Mouse (Mus musculus) liver, adult (tissue): Measurements from ENCODE around the gene Rgs12.

ENCODE experiments used
- GATA4 ChIP-seq: IDR thresholded peaks from 2 replicates; pipeline ENCODE4 v1.6.1; 2014; ENCODE audit warnings: mild to moderate bottlenecking, low read length; ENCODE audit not compliant: insufficient replicate concordance

Gene Rgs12

GRCm38 (mm10) chr5:34922531-34922930 is 26.7 kb upstream of the Rgs12 start:
- no peak for TF ChIP-seq GATA4

- no peak for TF ChIP-seq GATA4
These were observed 25.3 kb upstream of the Rgs12 start for GRCm38 (mm10) chr5:34923920-34924319.

GRCm38 (mm10) chr5:34924519-34924918 is 24.7 kb upstream of the Rgs12 start:
- no peak for TF ChIP-seq GATA4

- TF ChIP-seq GATA4: no peak
These were observed 21.6 kb upstream of the Rgs12 start for GRCm38 (mm10) chr5:34927648-34928047.

GRCm38 (mm10) chr5:34930151-34930975 is 18.9 kb upstream of the Rgs12 start:
- TF ChIP-seq GATA4: no peak

DNA sequence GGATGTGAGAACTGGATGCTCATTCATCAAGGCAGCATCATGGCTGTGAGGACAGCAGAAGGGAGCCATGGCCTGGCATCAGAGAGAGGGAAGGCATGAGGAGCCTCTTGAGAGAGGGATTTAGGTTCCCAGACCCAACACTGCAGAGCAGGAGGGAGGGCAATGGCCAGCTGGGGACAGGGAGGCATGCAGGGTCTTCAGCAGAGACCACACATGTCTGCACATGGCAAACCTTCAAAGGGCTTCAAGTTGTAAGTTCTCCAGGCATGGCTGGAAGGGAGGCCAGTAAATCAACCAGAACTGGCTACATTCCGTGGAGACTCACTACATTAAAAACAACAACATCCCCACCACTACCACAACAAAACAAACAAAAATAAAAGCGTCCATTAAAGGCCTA is 18.2 kb upstream of the Rgs12 start:
- no peak for TF ChIP-seq GATA4

- no peak for TF ChIP-seq GATA4
These were observed 17.5 kb upstream of the Rgs12 start for GRCm38 (mm10) chr5:34931516-34932457.

GRCm38 (mm10) chr5:34932458-34932806 is 16.8 kb upstream of the Rgs12 start:
- TF ChIP-seq GATA4: no peak

GRCm38 (mm10) chr5:34933461-34933860 is 15.8 kb upstream of the Rgs12 start:
- TF ChIP-seq GATA4: no peak

DNA sequence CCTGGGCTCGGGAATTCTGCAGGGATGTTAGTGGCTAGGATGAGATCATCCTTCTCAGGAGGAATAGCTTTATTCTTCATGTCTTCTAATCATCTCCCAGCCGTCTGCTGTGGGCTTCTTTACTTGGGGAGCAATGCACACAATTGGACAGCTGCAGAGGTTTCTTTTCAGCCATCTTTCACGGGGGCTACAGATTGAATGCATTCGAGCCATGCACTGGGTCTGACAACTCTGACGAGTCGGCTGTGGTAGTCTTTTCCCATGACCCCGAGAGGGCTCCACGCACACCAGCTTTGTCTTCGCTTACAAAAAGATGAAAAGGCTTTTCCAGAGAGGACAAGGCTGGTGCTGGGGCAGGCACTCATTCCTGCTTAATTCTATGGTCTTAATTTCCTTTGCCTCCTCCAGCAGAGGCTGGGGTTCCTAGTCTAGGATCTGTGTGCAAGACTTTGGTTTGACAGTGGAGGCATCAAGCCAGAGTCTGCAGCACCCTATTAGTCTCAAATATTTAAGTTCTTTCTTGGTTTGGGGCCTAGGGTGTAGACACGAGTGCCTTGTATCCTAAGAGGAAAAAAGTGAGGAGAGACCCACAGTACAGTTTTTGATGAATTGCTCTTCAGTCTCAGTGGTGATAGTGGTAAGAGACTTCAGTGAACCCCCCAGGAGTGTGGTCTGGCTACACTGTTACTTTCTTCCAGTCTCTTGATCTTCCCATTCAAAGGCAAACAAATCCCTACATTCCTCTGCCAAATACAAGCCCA is 7.4 kb upstream of the Rgs12 start:
- no peak for TF ChIP-seq GATA4

GRCm38 (mm10) chr5:34943428-34943827 is 5.8 kb upstream of the Rgs12 start:
- no peak for TF ChIP-seq GATA4

GRCm38 (mm10) chr5:34949769-34950211 is 545 bp downstream of the Rgs12 start:
- TF ChIP-seq GATA4: no peak

DNA sequence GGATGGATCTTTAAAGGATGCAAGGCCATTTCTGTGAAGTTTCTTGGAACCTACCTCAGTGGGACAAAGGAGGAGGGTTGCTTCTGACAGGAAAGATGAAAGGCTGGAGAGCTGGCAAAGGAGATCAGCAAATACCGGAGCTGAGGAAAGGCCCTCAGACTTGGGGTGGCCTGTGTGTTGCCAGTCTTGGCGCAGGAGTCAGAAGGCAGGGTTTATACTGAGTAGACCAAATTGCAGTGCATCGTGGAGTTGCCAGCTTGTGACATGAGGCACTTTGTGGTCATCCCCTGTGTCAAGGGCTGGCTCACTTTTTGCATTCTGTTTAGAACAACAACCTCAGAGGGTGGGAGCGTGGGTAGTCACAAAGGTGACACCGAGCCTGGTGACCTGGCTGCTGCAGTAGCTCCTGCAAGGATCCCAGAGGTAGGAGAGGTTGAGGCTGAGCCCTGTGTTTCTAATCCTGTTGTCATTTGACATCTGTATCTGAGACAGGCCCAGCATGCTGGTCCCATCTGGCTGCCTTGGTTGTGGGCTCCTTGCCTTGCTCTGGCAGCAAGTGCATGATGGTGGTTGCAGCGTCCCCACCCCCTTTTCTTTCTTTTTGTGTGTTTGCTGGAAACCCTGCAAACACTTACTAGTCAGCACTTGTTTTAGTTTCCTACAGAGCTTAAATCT is 1.4 kb downstream of the Rgs12 start:
- TF ChIP-seq GATA4: no peak

DNA sequence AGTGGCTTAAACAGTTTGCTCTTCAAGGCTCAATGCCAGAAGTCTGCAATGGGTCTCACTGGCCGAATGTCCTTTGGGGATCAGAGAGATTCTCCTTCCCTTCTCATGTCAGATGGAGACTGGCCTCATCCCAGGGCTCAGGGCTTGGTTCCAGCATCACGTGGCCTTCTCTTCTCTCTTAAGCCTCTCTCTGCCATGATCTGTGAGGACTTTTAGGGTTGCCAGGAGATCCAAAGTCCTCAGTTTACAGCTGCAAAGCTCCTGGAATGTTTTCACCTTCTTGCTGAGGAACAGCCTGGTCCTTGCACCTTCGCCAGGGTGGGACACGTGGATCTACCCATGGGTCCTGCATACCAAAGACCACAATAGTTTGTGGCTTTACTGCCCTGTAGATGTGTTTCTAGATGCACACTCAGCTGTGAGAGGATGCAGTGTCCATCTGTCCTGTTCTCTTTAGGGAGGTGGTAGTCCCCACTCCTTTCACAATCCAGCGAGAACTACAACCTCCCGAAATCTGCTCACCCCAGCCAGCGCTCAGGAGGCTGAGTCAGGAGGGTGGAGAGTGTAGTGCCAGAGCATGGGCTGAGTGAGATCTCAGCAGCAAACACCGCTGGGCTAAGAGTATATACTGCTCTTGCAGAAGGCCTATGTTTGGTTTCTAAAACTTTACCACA is 2.1 kb downstream of the Rgs12 start:
- no peak for TF ChIP-seq GATA4

DNA sequence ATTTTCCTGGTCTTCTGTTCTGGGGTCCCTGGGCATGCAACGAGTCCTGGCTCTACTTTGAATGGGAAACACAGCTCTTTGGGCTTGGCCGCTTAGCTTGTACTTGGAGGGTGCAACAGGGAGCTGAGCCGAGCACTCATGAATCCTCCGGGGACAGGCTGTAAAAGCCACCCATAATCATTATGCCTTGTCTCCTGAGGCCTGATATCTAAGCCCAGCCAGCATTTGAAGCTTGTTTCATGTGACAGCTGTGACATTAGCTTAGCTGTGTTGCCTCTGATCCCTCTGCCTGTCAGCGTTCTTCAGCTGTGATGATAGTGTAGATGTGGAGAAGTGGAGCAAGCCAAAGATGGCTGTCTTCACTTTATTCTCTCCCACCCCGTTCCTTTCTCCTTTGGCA is 5.3 kb downstream of the Rgs12 start:
- no peak for TF ChIP-seq GATA4

GRCm38 (mm10) chr5:34955630-34956029 is 6.4 kb downstream of the Rgs12 start:
- TF ChIP-seq GATA4: no peak
